Mouse (Mus musculus): ENCODE data around the gene Ube2h. TPM values are rescaled to one million over a fixed set of nuclear protein-coding genes. Genes with fewer than 3 reads are reported as not detected.

Gene Ube2h
- polyA plus RNA-seq, 1 experiment: 28.7 TPM

GRCm38 (mm10) chr6:30284177-30284576 lies 20.2 kb downstream of the Ube2h start:
- no peak for TF ChIP-seq TAL1 (IDR thresholded peaks at IDR 0.05; ENCODE audit: low read length)
- no peak for TF ChIP-seq GATA1 (IDR thresholded peaks at IDR 0.05; ENCODE audit: low read length)
- Histone ChIP-seq H3K27me3 (ENCODE audit: control insufficient read depth) (no peaks in the 10 kb centered on the region), H3K4me1 (ENCODE audit: control insufficient read depth) (peaks cover 23% of the 10 kb centered on the region), H3K9me3 (ENCODE audit: control insufficient read depth, low read length) (no peaks in the 10 kb centered on the region), H3K36me3 (ENCODE audit: control insufficient read depth) (peaks cover 96% of the 10 kb centered on the region), H3K4me3 (replicated peaks) (no peak overlapping the region)

- Histone ChIP-seq H3K36me3 (ENCODE audit: control insufficient read depth) (peaks cover 98% of the 10 kb centered on the region), H3K4me1 (ENCODE audit: control insufficient read depth) (peaks cover 20% of the 10 kb centered on the region)
- TF ChIP-seq GATA1 (IDR thresholded peaks at IDR 0.05; ENCODE audit: low read length): no peak
- TF ChIP-seq TAL1 (IDR thresholded peaks at IDR 0.05; ENCODE audit: low read length): no peak
Measured at GRCm38 (mm10) chr6:30282361-30282760, 22.0 kb downstream of the Ube2h start.

GRCm38 (mm10) chr6:30278374-30278773 lies 26.0 kb downstream of the Ube2h start:
- Histone ChIP-seq H3K4me1 (ENCODE audit: control insufficient read depth) (peaks cover 40% of the 10 kb centered on the region), H3K36me3 (ENCODE audit: control insufficient read depth) (peaks cover 98% of the 10 kb centered on the region), H3K9me3 (ENCODE audit: control insufficient read depth, low read length) (no peaks in the 10 kb centered on the region), H3K4me3 (replicated peaks) (no peak overlapping the region), H3K27me3 (ENCODE audit: control insufficient read depth) (no peaks in the 10 kb centered on the region)
- TF ChIP-seq GATA1 (IDR thresholded peaks at IDR 0.05; ENCODE audit: low read length): no peak
- TF ChIP-seq TAL1 (IDR thresholded peaks at IDR 0.05; ENCODE audit: low read length): no peak

More at GRCm38 (mm10) chr6:30282361-30282760, 22.0 kb downstream of the Ube2h start:
- H3K9me3 ChIP-seq (ENCODE audit: control insufficient read depth, low read length): no peaks in the 10 kb centered on the region
- H3K4me3 ChIP-seq (replicated peaks): no peak overlapping the region
- no peaks in the 10 kb centered on the region for H3K27me3 ChIP-seq (ENCODE audit: control insufficient read depth)

GRCm38 (mm10) chr6:30276882-30277281 lies 27.5 kb downstream of the Ube2h start:
- TF ChIP-seq GATA1 (IDR thresholded peaks at IDR 0.05; ENCODE audit: low read length) (no peak), TAL1 (IDR thresholded peaks at IDR 0.05; ENCODE audit: low read length) (no peak)

GRCm38 (mm10) chr6:30276375-30276774 lies 28.0 kb downstream of the Ube2h start:
- Histone ChIP-seq H3K9me3 (ENCODE audit: control insufficient read depth, low read length) (no peaks in the 10 kb centered on the region), H3K36me3 (ENCODE audit: control insufficient read depth) (peaks cover 98% of the 10 kb centered on the region), H3K4me3 (replicated peaks) (no peak overlapping the region), H3K27me3 (ENCODE audit: control insufficient read depth) (no peaks in the 10 kb centered on the region), H3K4me1 (ENCODE audit: control insufficient read depth) (peaks cover 48% of the 10 kb centered on the region)
- TF ChIP-seq TAL1 (IDR thresholded peaks at IDR 0.05; ENCODE audit: low read length) (no peak), GATA1 (IDR thresholded peaks at IDR 0.05; ENCODE audit: low read length) (no peak)

More at GRCm38 (mm10) chr6:30276882-30277281, 27.5 kb downstream of the Ube2h start:
- no peak overlapping the region for H3K4me3 ChIP-seq (replicated peaks)
- peaks cover 49% of the 10 kb centered on the region for H3K4me1 ChIP-seq (ENCODE audit: control insufficient read depth)
- no peaks in the 10 kb centered on the region for H3K9me3 ChIP-seq (ENCODE audit: control insufficient read depth, low read length)
- no peaks in the 10 kb centered on the region for H3K27me3 ChIP-seq (ENCODE audit: control insufficient read depth)
- peaks cover 98% of the 10 kb centered on the region for H3K36me3 ChIP-seq (ENCODE audit: control insufficient read depth)

GRCm38 (mm10) chr6:30275159-30275847 lies 29.0 kb downstream of the Ube2h start:
- H3K9me3 ChIP-seq (ENCODE audit: control insufficient read depth, low read length): no peaks in the 10 kb centered on the region
- no peak for TF ChIP-seq TAL1 (IDR thresholded peaks at IDR 0.05; ENCODE audit: low read length)
- no peak for TF ChIP-seq GATA1 (IDR thresholded peaks at IDR 0.05; ENCODE audit: low read length)
- no peaks in the 10 kb centered on the region for H3K27me3 ChIP-seq (ENCODE audit: control insufficient read depth)
- H3K4me3 ChIP-seq (replicated peaks): peak overlapping the region; percentile 28
- H3K4me1 ChIP-seq (ENCODE audit: control insufficient read depth): peaks cover 45% of the 10 kb centered on the region
- H3K36me3 ChIP-seq (ENCODE audit: control insufficient read depth): peaks cover 98% of the 10 kb centered on the region

GRCm38 (mm10) chr6:30272911-30273310 lies 31.4 kb downstream of the Ube2h start:
- H3K27me3 ChIP-seq (ENCODE audit: control insufficient read depth): no peaks in the 10 kb centered on the region
- peaks cover 45% of the 10 kb centered on the region for H3K4me1 ChIP-seq (ENCODE audit: control insufficient read depth)
- peaks cover 98% of the 10 kb centered on the region for H3K36me3 ChIP-seq (ENCODE audit: control insufficient read depth)
- no peak for TF ChIP-seq GATA1 (IDR thresholded peaks at IDR 0.05; ENCODE audit: low read length)
- TF ChIP-seq TAL1 (IDR thresholded peaks at IDR 0.05; ENCODE audit: low read length): no peak
- H3K4me3 ChIP-seq (replicated peaks): no peak overlapping the region
- no peaks in the 10 kb centered on the region for H3K9me3 ChIP-seq (ENCODE audit: control insufficient read depth, low read length)

GRCm38 (mm10) chr6:30272338-30272905 lies 31.9 kb downstream of the Ube2h start:
- H3K36me3 ChIP-seq (ENCODE audit: control insufficient read depth): peaks cover 98% of the 10 kb centered on the region
- peaks cover 45% of the 10 kb centered on the region for H3K4me1 ChIP-seq (ENCODE audit: control insufficient read depth)
- TF ChIP-seq TAL1 (IDR thresholded peaks at IDR 0.05; ENCODE audit: low read length): no peak
- no peak for TF ChIP-seq GATA1 (IDR thresholded peaks at IDR 0.05; ENCODE audit: low read length)
- no peaks in the 10 kb centered on the region for H3K27me3 ChIP-seq (ENCODE audit: control insufficient read depth)
- H3K9me3 ChIP-seq (ENCODE audit: control insufficient read depth, low read length): no peaks in the 10 kb centered on the region
- H3K4me3 ChIP-seq (replicated peaks): no peak overlapping the region

GRCm38 (mm10) chr6:30269846-30270245 lies 34.5 kb downstream of the Ube2h start:
- Histone ChIP-seq H3K4me1 (ENCODE audit: control insufficient read depth) (peaks cover 24% of the 10 kb centered on the region), H3K36me3 (ENCODE audit: control insufficient read depth) (peaks cover 97% of the 10 kb centered on the region), H3K9me3 (ENCODE audit: control insufficient read depth, low read length) (no peaks in the 10 kb centered on the region), H3K4me3 (replicated peaks) (no peak overlapping the region), H3K27me3 (ENCODE audit: control insufficient read depth) (no peaks in the 10 kb centered on the region)
- no peak for TF ChIP-seq TAL1 (IDR thresholded peaks at IDR 0.05; ENCODE audit: low read length)
